Mouse (Mus musculus): ENCODE results near the gene Mpdz.
A peak's percentile ranks its signal among the peaks of the same experiment; 100 is the strongest.

The Mpdz gene

DNA sequence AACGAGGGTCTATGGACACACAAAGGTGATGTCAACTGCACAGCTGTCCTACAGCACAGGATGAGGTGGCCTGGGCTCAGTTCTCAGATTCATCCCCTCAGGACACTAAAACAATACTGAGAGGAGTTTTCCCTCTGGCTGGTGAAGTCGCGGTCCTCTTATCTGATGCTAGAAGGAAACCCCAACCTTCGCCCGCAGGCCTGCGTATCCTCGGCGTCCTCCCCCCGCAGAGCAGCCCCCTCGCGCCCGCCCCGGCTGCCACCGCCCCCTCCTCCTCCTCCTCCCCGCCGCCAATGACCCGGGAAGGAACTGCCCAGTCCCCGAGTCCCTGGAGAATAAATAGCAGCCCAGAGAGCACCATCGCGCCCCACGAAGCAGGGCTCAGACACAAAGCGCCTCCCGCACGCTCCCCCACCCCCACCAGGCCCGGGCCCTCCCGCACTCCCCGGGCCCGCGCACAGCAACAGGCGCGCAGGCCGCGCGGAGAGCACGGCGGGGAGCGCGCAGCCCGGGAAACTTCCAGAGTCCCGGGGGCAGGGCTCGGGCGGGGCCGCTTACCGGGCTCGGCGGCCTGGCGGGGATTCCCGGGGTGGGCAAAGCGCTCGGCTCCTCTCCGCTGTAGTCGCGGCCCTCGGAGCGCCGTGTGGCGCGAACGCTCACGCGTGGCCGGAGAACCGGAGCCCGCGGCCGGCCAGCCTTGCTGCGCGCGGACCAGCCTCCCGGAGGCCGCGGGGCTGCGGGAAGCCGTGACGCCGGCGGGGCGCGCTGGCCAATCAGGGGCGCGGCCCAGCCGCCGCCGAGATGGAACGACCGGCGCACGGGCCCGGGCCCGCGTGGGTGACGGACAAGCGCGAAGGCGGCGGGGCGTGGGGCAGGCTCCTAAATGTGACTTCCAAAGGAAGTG lies at the start of gene Mpdz:
Gene Mpdz, minus strand, starts transcription at position 738 of the 904 bp plus-strand sequence.
- no peaks in the 10 kb centered on the region for H3K36me3 ChIP-seq (ENCODE audit: insufficient read depth, low read length)
- H3K9me3 ChIP-seq (ENCODE audit: low read length), result no peaks in the 10 kb centered on the region
- TF ChIP-seq NANOG (IDR thresholded peaks at IDR 0.05; ENCODE audit: borderline replicate concordance, low read length) (no peak), CTCF (conservative IDR thresholded peaks at IDR 0.05; ENCODE audit: low read length) (no peak), POU5F1 (IDR thresholded peaks at IDR 0.05; ENCODE audit: borderline replicate concordance, low read length) (no peak)
- H3K4me3 ChIP-seq (replicated peaks; ENCODE audit: low read length), result peak within 1 kb of the TSS; percentile 84
- peaks cover 8% of the 10 kb centered on the region; the same call in 1 of the 2 replicates for H3K4me1 ChIP-seq (replicated peaks; ENCODE audit: low read depth, low read length)
- H3K27me3 ChIP-seq (ENCODE audit: insufficient read depth, low read length), result peaks cover 37% of the 10 kb centered on the region

DNA sequence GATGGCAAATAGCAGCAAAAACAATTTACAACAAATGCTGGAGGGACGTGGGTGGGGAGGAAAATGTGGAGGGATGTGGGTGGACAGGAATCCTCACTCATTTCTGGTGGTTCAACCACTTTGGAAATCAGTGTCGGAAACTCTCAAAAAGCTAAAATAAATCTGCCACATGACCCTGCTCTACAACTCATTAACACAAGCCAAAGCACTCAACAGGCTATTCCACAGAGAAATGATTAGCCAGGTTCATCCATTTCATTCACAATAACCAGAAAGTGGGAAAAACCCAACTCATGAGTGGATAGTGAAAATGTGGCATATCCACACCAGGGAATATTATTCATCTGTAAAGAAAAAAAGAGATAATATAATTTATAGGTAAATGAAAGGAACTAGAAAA lies 47.9 kb upstream of the Mpdz start:
- Histone ChIP-seq H3K27me3 (ENCODE audit: insufficient read depth, low read length) (no peaks in the 10 kb centered on the region), H3K4me3 (replicated peaks; ENCODE audit: low read length) (no peak overlapping the region), H3K4me1 (replicated peaks; ENCODE audit: low read depth, low read length) (no peaks in the 10 kb centered on the region), H3K36me3 (ENCODE audit: insufficient read depth, low read length) (no peaks in the 10 kb centered on the region), H3K9me3 (ENCODE audit: low read length) (no peaks in the 10 kb centered on the region)
- TF ChIP-seq NANOG (IDR thresholded peaks at IDR 0.05; ENCODE audit: borderline replicate concordance, low read length) (no peak), CTCF (conservative IDR thresholded peaks at IDR 0.05; ENCODE audit: low read length) (no peak), POU5F1 (IDR thresholded peaks at IDR 0.05; ENCODE audit: borderline replicate concordance, low read length) (no peak)

- H3K4me3 ChIP-seq (replicated peaks; ENCODE audit: low read length), result no peak overlapping the region
- H3K4me1 ChIP-seq (replicated peaks; ENCODE audit: low read depth, low read length), result no peaks in the 10 kb centered on the region
- H3K36me3 ChIP-seq (ENCODE audit: insufficient read depth, low read length), result no peaks in the 10 kb centered on the region
- no peaks in the 10 kb centered on the region for H3K27me3 ChIP-seq (ENCODE audit: insufficient read depth, low read length)
- H3K9me3 ChIP-seq (ENCODE audit: low read length), result no peaks in the 10 kb centered on the region
- no peak for TF ChIP-seq POU5F1 (IDR thresholded peaks at IDR 0.05; ENCODE audit: borderline replicate concordance, low read length)
- TF ChIP-seq CTCF (conservative IDR thresholded peaks at IDR 0.05; ENCODE audit: low read length), result no peak
- no peak for TF ChIP-seq NANOG (IDR thresholded peaks at IDR 0.05; ENCODE audit: borderline replicate concordance, low read length)
Measured at GRCm38 (mm10) chr4:81484603-81485002, 42.0 kb upstream of the Mpdz start.

- Histone ChIP-seq H3K36me3 (ENCODE audit: insufficient read depth, low read length) (no peaks in the 10 kb centered on the region), H3K4me3 (replicated peaks; ENCODE audit: low read length) (no peak overlapping the region), H3K4me1 (replicated peaks; ENCODE audit: low read depth, low read length) (no peaks in the 10 kb centered on the region), H3K9me3 (ENCODE audit: low read length) (no peaks in the 10 kb centered on the region), H3K27me3 (ENCODE audit: insufficient read depth, low read length) (no peaks in the 10 kb centered on the region)
- TF ChIP-seq NANOG (IDR thresholded peaks at IDR 0.05; ENCODE audit: borderline replicate concordance, low read length), result no peak
Measured at GRCm38 (mm10) chr4:81483887-81484602, 41.4 kb upstream of the Mpdz start.

DNA sequence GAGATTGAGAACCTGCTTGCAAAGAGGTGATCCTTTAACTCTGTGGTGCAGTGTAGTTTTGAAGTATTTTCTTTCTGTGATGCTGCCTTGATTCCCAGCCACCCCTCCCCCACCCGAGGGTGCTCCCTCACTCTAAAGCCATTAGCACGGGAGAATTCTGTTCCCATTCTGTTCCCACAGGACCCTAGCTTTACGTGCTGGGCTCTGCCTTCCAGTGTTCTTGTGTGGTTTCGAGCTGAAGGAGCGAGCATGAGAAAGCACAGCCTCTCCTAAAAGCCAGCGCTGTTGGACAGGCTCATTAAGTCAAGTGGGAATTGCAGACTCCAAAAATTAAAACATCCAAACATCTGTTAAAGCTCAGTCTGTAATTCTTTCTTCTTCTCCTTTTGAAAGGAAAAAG lies 40.5 kb upstream of the Mpdz start:
- Histone ChIP-seq H3K27me3 (ENCODE audit: insufficient read depth, low read length) (no peaks in the 10 kb centered on the region), H3K4me1 (replicated peaks; ENCODE audit: low read depth, low read length) (no peaks in the 10 kb centered on the region), H3K9me3 (ENCODE audit: low read length) (no peaks in the 10 kb centered on the region), H3K36me3 (ENCODE audit: insufficient read depth, low read length) (no peaks in the 10 kb centered on the region), H3K4me3 (replicated peaks; ENCODE audit: low read length) (no peak overlapping the region)
- TF ChIP-seq POU5F1 (IDR thresholded peaks at IDR 0.05; ENCODE audit: borderline replicate concordance, low read length) (no peak), NANOG (IDR thresholded peaks at IDR 0.05; ENCODE audit: borderline replicate concordance, low read length) (no peak), CTCF (conservative IDR thresholded peaks at IDR 0.05; ENCODE audit: low read length) (no peak)

GRCm38 (mm10) chr4:81466821-81467220 lies 24.2 kb upstream of the Mpdz start:
- TF ChIP-seq POU5F1 (IDR thresholded peaks at IDR 0.05; ENCODE audit: borderline replicate concordance, low read length) (no peak), CTCF (conservative IDR thresholded peaks at IDR 0.05; ENCODE audit: low read length) (no peak), NANOG (IDR thresholded peaks at IDR 0.05; ENCODE audit: borderline replicate concordance, low read length) (no peak)
- Histone ChIP-seq H3K4me1 (replicated peaks; ENCODE audit: low read depth, low read length) (no peaks in the 10 kb centered on the region), H3K36me3 (ENCODE audit: insufficient read depth, low read length) (no peaks in the 10 kb centered on the region), H3K9me3 (ENCODE audit: low read length) (no peaks in the 10 kb centered on the region), H3K4me3 (replicated peaks; ENCODE audit: low read length) (no peak overlapping the region), H3K27me3 (ENCODE audit: insufficient read depth, low read length) (no peaks in the 10 kb centered on the region)

DNA sequence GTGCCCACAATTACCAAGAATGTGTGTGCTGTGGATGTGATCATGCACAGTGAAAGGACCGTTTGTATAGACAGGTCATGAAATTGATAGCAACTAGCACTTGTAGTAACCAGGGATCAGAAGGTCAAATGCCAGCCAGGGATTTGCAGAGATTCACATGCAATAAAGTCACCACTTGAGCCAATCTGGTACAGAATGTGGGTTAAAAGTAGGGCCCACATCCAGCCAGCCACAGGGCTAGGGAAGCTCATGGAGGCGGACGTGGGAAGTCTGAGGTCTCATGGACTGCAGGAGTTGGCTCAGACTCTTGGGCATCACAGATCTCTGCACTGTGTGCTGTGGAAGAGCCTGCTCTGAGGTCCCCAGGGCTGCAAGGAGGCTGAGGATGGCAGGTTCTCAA lies 22.6 kb upstream of the Mpdz start:
- no peak overlapping the region for H3K4me3 ChIP-seq (replicated peaks; ENCODE audit: low read length)
- TF ChIP-seq NANOG (IDR thresholded peaks at IDR 0.05; ENCODE audit: borderline replicate concordance, low read length), result no peak
- no peak for TF ChIP-seq POU5F1 (IDR thresholded peaks at IDR 0.05; ENCODE audit: borderline replicate concordance, low read length)
- no peak for TF ChIP-seq CTCF (conservative IDR thresholded peaks at IDR 0.05; ENCODE audit: low read length)
- no peaks in the 10 kb centered on the region for H3K27me3 ChIP-seq (ENCODE audit: insufficient read depth, low read length)
- no peaks in the 10 kb centered on the region for H3K36me3 ChIP-seq (ENCODE audit: insufficient read depth, low read length)
- no peaks in the 10 kb centered on the region; the same call in 1 of the 2 replicates for H3K9me3 ChIP-seq (ENCODE audit: low read length)
- no peaks in the 10 kb centered on the region for H3K4me1 ChIP-seq (replicated peaks; ENCODE audit: low read depth, low read length)

DNA sequence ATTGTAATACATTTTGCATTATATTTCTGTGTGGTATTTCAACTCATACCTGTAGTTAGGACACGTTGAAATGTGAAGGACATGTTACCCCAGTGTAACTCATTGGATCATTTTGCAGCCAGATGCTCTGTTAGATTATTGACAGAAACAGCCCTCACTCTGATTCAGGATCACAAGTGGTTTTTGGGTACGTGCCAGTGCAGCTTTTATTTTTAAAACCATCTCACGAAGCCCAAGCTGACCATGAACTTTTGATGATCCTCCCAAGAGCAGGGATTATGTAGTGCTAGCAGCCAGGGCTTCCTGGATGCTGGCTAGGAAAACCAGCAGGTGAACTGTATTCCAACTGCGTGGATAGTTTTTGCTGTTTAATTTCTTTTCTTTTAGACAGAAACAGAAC lies 19.6 kb upstream of the Mpdz start:
- no peak overlapping the region for H3K4me3 ChIP-seq (replicated peaks; ENCODE audit: low read length)
- peaks cover 3% of the 10 kb centered on the region for H3K9me3 ChIP-seq (ENCODE audit: low read length)
- H3K4me1 ChIP-seq (replicated peaks; ENCODE audit: low read depth, low read length), result no peaks in the 10 kb centered on the region
- H3K27me3 ChIP-seq (ENCODE audit: insufficient read depth, low read length), result no peaks in the 10 kb centered on the region
- TF ChIP-seq CTCF (conservative IDR thresholded peaks at IDR 0.05; ENCODE audit: low read length) (no peak), NANOG (IDR thresholded peaks at IDR 0.05; ENCODE audit: borderline replicate concordance, low read length) (no peak), POU5F1 (IDR thresholded peaks at IDR 0.05; ENCODE audit: borderline replicate concordance, low read length) (no peak)
- no peaks in the 10 kb centered on the region for H3K36me3 ChIP-seq (ENCODE audit: insufficient read depth, low read length)
